Mouse (Mus musculus) embryonic facial prominence, embryonic 11.5 days (tissue): Measurements from ENCODE around the gene Ncor2. TPM values are rescaled to one million over a fixed set of nuclear protein-coding genes. Genes with fewer than 3 reads are reported as not detected.

ENCODE experiments used
- ATAC-seq: fragments of 200-750 bp; cut with Nextera tagmentation; replicated peaks from 2 replicates; pipeline ENCODE4 v1.8.0; 2017; ENCODE audit warnings: low read depth; ENCODE audit not compliant: insufficient number of reproducible peaks, low FRiP score, low TSS enrichment
- DNase-seq: peaks from one replicate; pipeline ENCODE4 v3.0.0-alpha.2; 2015; ENCODE audit warnings: low spot score
- H3K27ac ChIP-seq: fragments of 300-500 bp; sonication (generic); replicated peaks from 2 replicates; pipeline ENCODE4 v1.5.1; 2014; ENCODE audit warnings: mild to moderate bottlenecking, low read depth, low read length, control low read depth
- H3K27me3 ChIP-seq: fragments of 300-500 bp; sonication (generic); 2 replicates; pipeline ENCODE4 v1.6.1; 2014; ENCODE audit warnings: mild to moderate bottlenecking, low read length, moderate library complexity, mixed read lengths; ENCODE audit not compliant: control insufficient read depth, insufficient read depth
- H3K36me3 ChIP-seq: fragments of 300-500 bp; sonication (generic); replicated peaks from 2 replicates; pipeline ENCODE4 v1.6.1; 2014; ENCODE audit warnings: low read depth, mild to moderate bottlenecking, low read length, moderate library complexity, mixed read lengths; ENCODE audit not compliant: control insufficient read depth, insufficient read depth
- H3K4me1 ChIP-seq: fragments of 300-500 bp; sonication (generic); 2 replicates; pipeline ENCODE4 v1.6.1; 2014; ENCODE audit warnings: low read length, mixed read lengths; ENCODE audit not compliant: control insufficient read depth, insufficient read depth
- H3K4me2 ChIP-seq: fragments of 300-500 bp; sonication (generic); 2 replicates; pipeline ENCODE4 v1.6.1; 2014; ENCODE audit warnings: low read depth, mild to moderate bottlenecking, control low read depth, low read length, moderate library complexity
- H3K4me3 ChIP-seq: fragments of 300-500 bp; sonication (generic); 2 replicates; pipeline ENCODE4 v1.5.1; 2014; ENCODE audit warnings: low read depth, low read length, control low read depth
- H3K9ac ChIP-seq: fragments of 300-500 bp; sonication (generic); replicated peaks from 2 replicates; pipeline ENCODE4 v1.6.1; 2014; ENCODE audit warnings: mild to moderate bottlenecking, control low read depth, low read length
- H3K9me3 ChIP-seq: fragments of 300-500 bp; sonication (generic); replicated peaks from 2 replicates; pipeline ENCODE4 v1.6.1; 2016; ENCODE audit warnings: mild to moderate bottlenecking, low read length, inconsistent platforms, mixed read lengths; ENCODE audit not compliant: control insufficient read depth
- WGBS: fragments of 180-500 bp; shearing (Covaris S2); extraction: QIAGEN DNeasy Blood & Tissue Kit; methylation state at CpG from one replicate; pipeline ENCODE4 v1.1.7; 2014; 5-methylcytosine and 5-hydroxymethylcytosine counted together
- polyA plus RNA-seq: library from polyadenylated mRNA; unstranded; fragments of >200 nt; fragmentation: Nextera tagmentation; extraction: Ambion mirVana; gene quantifications from 2 replicates; pipeline ENCODE4 v1.2.1, GENCODE M21; 2014

Ncor2 gene
- polyA plus RNA-seq, 1 experiment from 2014 or later, result 12.4 TPM

DNA sequence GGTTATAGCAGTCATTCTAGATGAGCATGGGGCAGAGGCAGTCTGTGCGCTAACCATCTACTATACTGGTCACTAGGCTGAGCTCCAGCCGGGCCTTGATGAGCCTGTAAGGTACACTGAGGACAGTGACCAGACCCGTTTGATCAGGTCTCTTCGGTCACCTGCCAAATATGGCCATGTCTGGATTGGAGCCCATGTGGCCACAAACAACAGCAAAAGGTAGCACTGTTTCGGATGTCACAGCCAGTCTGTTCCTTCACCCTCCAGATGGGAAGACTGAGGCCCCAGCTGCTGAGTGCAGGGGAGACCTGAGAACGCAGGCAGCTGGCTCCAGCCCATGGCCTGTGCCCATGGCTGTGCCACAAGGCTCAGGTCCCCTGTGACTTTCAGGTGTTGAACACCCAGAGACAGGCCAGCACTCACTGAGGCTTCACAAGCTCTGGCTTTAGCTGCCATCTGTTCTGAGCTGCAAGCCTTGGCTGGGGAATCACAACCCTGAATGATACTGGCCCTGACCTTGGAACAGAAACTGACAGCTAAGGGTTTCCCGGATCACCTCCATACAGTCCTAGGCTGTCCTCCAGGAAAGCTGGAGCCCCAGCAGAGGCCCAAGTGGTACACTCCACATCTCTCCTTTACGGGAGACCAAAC is 139.5 kb downstream of the Ncor2 start:
- DNase-seq (no peak), ATAC-seq (no peak)
- Histone ChIP-seq H3K27ac (no peak overlapping the region), H3K27me3 (no peaks in the 10 kb centered on the region), H3K4me3 (no peak overlapping the region), H3K36me3 (peaks cover 8% of the 10 kb centered on the region), H3K4me1 (no peaks in the 10 kb centered on the region), H3K9me3 (no peaks in the 10 kb centered on the region), H3K9ac (no peak overlapping the region), H3K4me2 (no peak overlapping the region)
- 93% methylated on average over 8 of the region's 8 CpGs for WGBS

DNA sequence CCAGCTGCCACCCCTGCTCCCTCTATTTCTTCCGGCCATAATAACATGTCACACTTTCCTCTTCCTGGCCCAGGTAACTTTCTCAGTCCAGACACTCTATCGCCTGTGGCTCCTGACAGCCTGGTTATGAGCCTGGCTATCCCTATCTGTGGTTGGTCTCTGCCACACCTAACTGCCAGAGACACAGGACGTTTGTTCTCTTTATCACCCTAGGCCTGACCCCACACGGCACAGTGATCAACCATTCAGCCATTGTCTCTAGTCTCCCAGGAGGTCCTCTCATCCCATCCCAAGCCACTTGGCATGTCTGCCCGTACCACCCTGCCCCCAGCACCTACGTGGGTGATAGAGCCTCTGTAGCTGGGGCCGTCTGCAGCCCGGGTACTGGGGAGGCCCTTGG is 142.5 kb downstream of the Ncor2 start:
- Histone ChIP-seq H3K4me1 (no peaks in the 10 kb centered on the region), H3K9ac (no peak overlapping the region), H3K36me3 (peaks cover 17% of the 10 kb centered on the region), H3K9me3 (no peaks in the 10 kb centered on the region), H3K4me3 (no peak overlapping the region), H3K27ac (no peak overlapping the region), H3K4me2 (no peak overlapping the region), H3K27me3 (no peaks in the 10 kb centered on the region)
- DNase-seq, result no peak
- no peak for ATAC-seq
- 88% methylated on average over 8 of the region's 8 CpGs for whole genome bisulfite sequencing

DNA sequence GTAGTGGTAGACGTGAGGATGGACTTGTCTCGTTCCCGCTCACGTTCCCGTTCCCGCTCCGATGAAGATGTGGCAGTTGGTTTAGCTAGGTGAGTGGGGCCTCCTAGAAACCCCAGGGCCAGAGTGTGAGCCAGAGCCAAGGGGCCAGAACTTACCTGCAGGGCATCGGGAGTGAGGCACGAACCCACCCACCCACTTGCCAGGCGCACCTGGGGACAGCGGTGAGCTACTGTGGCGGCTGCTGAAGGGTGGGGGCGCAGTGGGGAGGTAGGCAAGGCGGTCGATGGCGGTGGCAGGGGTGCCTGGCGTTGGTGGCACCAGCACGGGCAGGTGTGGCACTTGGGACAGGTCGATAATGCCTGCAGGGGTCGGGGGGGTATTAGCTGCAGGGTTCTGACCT is 150.1 kb downstream of the Ncor2 start:
- Histone ChIP-seq H3K4me2 (no peak overlapping the region), H3K36me3 (peaks cover 21% of the 10 kb centered on the region), H3K4me1 (no peaks in the 10 kb centered on the region), H3K9ac (no peak overlapping the region), H3K9me3 (no peaks in the 10 kb centered on the region), H3K27ac (no peak overlapping the region), H3K4me3 (no peak overlapping the region), H3K27me3 (no peaks in the 10 kb centered on the region)
- WGBS, result 95% methylated on average over 20 of the region's 20 CpGs
- DNase-seq (no peak), ATAC-seq (no peak)

DNA sequence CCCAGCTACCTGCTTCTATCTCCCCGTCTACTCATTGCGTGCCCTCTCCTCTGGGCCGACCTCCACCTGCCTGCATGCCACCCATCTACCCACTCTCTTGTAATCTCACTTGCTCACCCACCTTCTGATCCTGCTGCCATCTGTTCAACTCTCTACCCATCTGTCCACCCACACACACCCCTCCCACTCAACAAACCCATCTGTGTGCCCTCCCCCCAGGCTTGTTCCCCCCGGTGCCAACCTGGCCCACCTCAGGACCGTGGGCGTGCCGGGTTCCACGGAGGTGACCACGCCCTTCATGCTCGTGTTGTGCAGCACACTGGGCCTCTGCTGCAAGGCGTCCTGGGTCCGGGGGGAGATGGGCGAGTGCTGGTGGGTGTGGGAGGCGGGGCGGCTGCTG is 150.6 kb downstream of the Ncor2 start:
- WGBS, result 95% methylated on average over 15 of the region's 15 CpGs
- no peaks in the 10 kb centered on the region for H3K27me3 ChIP-seq
- H3K36me3 ChIP-seq, result peaks cover 26% of the 10 kb centered on the region
- no peaks in the 10 kb centered on the region for H3K9me3 ChIP-seq
- no peak overlapping the region for H3K4me3 ChIP-seq
- H3K27ac ChIP-seq, result no peak overlapping the region
- DNase-seq (no peak), ATAC-seq (no peak)
- H3K9ac ChIP-seq, result no peak overlapping the region
- no peaks in the 10 kb centered on the region for H3K4me1 ChIP-seq
- no peak overlapping the region for H3K4me2 ChIP-seq

- Histone ChIP-seq H3K4me1 (no peaks in the 10 kb centered on the region), H3K27me3 (no peaks in the 10 kb centered on the region), H3K4me2 (no peak overlapping the region), H3K9me3 (no peaks in the 10 kb centered on the region), H3K4me3 (no peak overlapping the region), H3K36me3 (peaks cover 25% of the 10 kb centered on the region), H3K9ac (no peak overlapping the region), H3K27ac (no peak overlapping the region)
- WGBS, result 76% methylated on average over 14 of the region's 14 CpGs
- ATAC-seq (0 out of 2 replicates have a peak, but pooled peaks have one; percentile 10), DNase-seq (no peak)
Observed at GRCm38 (mm10) chr5:125024002-125024401, 155.0 kb downstream of the Ncor2 start.

- Histone ChIP-seq H3K4me2 (no peak overlapping the region), H3K27me3 (no peaks in the 10 kb centered on the region), H3K9ac (no peak overlapping the region), H3K27ac (no peak overlapping the region), H3K4me1 (no peaks in the 10 kb centered on the region; the same call in 1 of the 2 replicates), H3K9me3 (no peaks in the 10 kb centered on the region), H3K4me3 (no peak overlapping the region), H3K36me3 (peaks cover 27% of the 10 kb centered on the region)
- DNase-seq (no peak), ATAC-seq (no peak)
- 84% methylated on average over 11 of the region's 11 CpGs for WGBS
Observed at GRCm38 (mm10) chr5:125021298-125021697, 157.7 kb downstream of the Ncor2 start.

- H3K36me3 ChIP-seq, result peaks cover 17% of the 10 kb centered on the region
- no peak overlapping the region for H3K27ac ChIP-seq
- WGBS, result 87% methylated on average over 5 of the region's 5 CpGs
- no peaks in the 10 kb centered on the region for H3K27me3 ChIP-seq
- no peaks in the 10 kb centered on the region for H3K9me3 ChIP-seq
- H3K4me3 ChIP-seq, result no peak overlapping the region
- H3K9ac ChIP-seq, result no peak overlapping the region
- no peak for DNase-seq
- no peaks in the 10 kb centered on the region; the same call in 1 of the 2 replicates for H3K4me1 ChIP-seq
- no peak for ATAC-seq
- no peak overlapping the region for H3K4me2 ChIP-seq
Observed at GRCm38 (mm10) chr5:125019099-125019498, 159.9 kb downstream of the Ncor2 start.

DNA sequence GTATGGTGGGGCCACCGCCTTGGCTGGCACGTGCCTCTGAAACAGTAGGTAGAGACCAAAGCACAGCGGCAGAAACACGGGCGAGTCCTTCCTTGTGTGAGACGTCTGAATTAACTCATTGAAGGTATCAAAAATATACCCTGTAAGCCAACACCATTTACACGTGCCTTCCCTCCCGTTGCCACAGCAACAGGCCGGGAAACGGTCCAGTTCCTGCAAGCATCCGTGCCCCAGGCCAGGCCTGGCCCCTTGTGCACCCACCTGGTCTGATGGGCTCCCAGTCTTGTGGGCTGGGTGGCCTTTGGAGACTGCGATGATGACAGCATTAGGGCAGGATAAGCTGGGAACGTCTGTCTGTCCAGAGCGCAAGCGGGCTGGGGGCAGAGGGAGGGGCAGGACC is 161.7 kb downstream of the Ncor2 start:
- peaks cover 8% of the 10 kb centered on the region for H3K36me3 ChIP-seq

More for the DNA sequence above, 161.7 kb downstream of the Ncor2 start:
- no peaks in the 10 kb centered on the region; the same call in 1 of the 2 replicates for H3K4me1 ChIP-seq
- ATAC-seq, result no peak
- no peaks in the 10 kb centered on the region for H3K27me3 ChIP-seq
- no peaks in the 10 kb centered on the region for H3K9me3 ChIP-seq
- no peak for DNase-seq
- H3K9ac ChIP-seq, result no peak overlapping the region
- H3K4me2 ChIP-seq, result no peak overlapping the region
- H3K27ac ChIP-seq, result no peak overlapping the region
- 67% methylated on average over 15 of the region's 15 CpGs for WGBS
- no peak overlapping the region for H3K4me3 ChIP-seq
